Mouse (Mus musculus) midbrain, embryonic 11.5 days (tissue): ENCODE data around the gene Klhl29. TPM values are rescaled to one million over a fixed set of nuclear protein-coding genes. Genes with fewer than 3 reads are reported as not detected.

Source experiments
- ATAC-seq: fragments of 200-750 bp; cut with Nextera tagmentation; 2 replicates; pipeline ENCODE4 v1.8.0; 2017; ENCODE audit warnings: moderate TSS enrichment, moderate library complexity; ENCODE audit not compliant: low FRiP score
- DNase-seq: peaks from one replicate; pipeline ENCODE4 v3.0.0; 2015; ENCODE audit warnings: low spot score; ENCODE audit errors: missing footprints
- H3K27ac ChIP-seq: fragments of 300-500 bp; sonication (generic); 2 replicates; pipeline ENCODE4 v1.5.1; 2014; ENCODE audit warnings: low read depth, low read length
- H3K27me3 ChIP-seq: fragments of 300-500 bp; sonication (generic); 2 replicates; pipeline ENCODE4 v1.6.1; 2014; ENCODE audit warnings: mild to moderate bottlenecking, low read length, moderate library complexity, mixed read lengths; ENCODE audit not compliant: control insufficient read depth, insufficient read depth
- H3K36me3 ChIP-seq: fragments of 300-500 bp; sonication (generic); 2 replicates; pipeline ENCODE4 v1.6.1; 2014; ENCODE audit warnings: mild to moderate bottlenecking, low read length, moderate library complexity, mixed read lengths; ENCODE audit not compliant: control insufficient read depth, insufficient read depth
- H3K4me1 ChIP-seq: fragments of 300-500 bp; sonication (generic); 2 replicates; pipeline ENCODE4 v1.6.1; 2014; ENCODE audit warnings: low read length; ENCODE audit not compliant: control insufficient read depth, insufficient read depth
- H3K4me2 ChIP-seq: fragments of 300-500 bp; sonication (generic); 2 replicates; pipeline ENCODE4 v1.6.1; 2014; ENCODE audit warnings: mild to moderate bottlenecking, moderate library complexity
- H3K4me3 ChIP-seq: fragments of 300-500 bp; sonication (generic); 2 replicates; pipeline ENCODE4 v1.5.1; 2014; ENCODE audit warnings: low read depth, low read length
- H3K9ac ChIP-seq: fragments of 300-500 bp; sonication (generic); 2 replicates; pipeline ENCODE4 v1.6.1; 2014; ENCODE audit warnings: low read length
- H3K9me3 ChIP-seq: fragments of 300-500 bp; sonication (generic); 2 replicates; pipeline ENCODE4 v1.6.1; 2016; ENCODE audit warnings: low read length; ENCODE audit not compliant: control insufficient read depth
- WGBS: fragments of 180-500 bp; shearing (Covaris S2); extraction: QIAGEN DNeasy Blood & Tissue Kit; methylation state at CpG from one replicate; pipeline ENCODE4 v1.1.7; 2014; 5-methylcytosine and 5-hydroxymethylcytosine counted together
- polyA plus RNA-seq: library from polyadenylated mRNA; unstranded; fragments of >200 nt; fragmentation: Nextera tagmentation; extraction: Ambion mirVana; gene quantifications from 2 replicates; pipeline ENCODE4 v1.2.1, GENCODE M21; 2014

The Klhl29 gene
- polyA plus RNA-seq, 1 experiment from 2014 or later = 2.0 TPM

- no peak overlapping the region for H3K9ac ChIP-seq
- no peaks in the 10 kb centered on the region for H3K9me3 ChIP-seq
- DNase-seq = no peak
- no peak overlapping the region for H3K27ac ChIP-seq
- no peak overlapping the region for H3K4me3 ChIP-seq
- ATAC-seq = no peak
- 42% methylated on average over 13 of the region's 13 CpGs for WGBS
- no peak overlapping the region for H3K4me2 ChIP-seq
- H3K4me1 ChIP-seq = peaks cover 28% of the 10 kb centered on the region
- no peaks in the 10 kb centered on the region for H3K36me3 ChIP-seq
- H3K27me3 ChIP-seq = no peaks in the 10 kb centered on the region
Observed at GRCm38 (mm10) chr12:5213339-5214104, 162.0 kb downstream of the Klhl29 start.

DNA sequence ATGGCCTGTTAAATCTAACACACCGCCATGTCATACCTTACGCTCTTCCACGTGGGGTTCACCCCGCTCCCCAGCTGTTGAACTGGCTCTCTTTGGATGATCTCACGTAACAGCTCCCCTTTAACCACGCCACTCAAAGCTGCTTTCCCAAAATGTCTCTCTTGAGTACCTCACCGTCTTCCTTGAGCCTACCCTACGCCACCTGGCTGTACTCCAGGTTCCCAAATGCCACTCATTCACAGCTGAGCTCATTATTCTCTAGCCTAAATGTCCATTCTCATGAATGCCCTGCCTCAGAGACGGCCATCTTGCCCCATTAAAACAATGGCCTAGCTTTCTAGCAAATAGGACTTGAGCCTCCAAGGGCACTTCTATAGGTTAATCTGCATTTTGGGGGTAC, 163.6 kb downstream of the Klhl29 start:
- no peaks in the 10 kb centered on the region for H3K36me3 ChIP-seq
- H3K9me3 ChIP-seq = no peaks in the 10 kb centered on the region
- no peak overlapping the region for H3K4me2 ChIP-seq
- no peak overlapping the region for H3K4me3 ChIP-seq
- H3K27ac ChIP-seq = no peak overlapping the region
- ATAC-seq = no peak
- peaks cover 28% of the 10 kb centered on the region for H3K4me1 ChIP-seq
- WGBS = 88% methylated on average over 9 of the region's 9 CpGs
- H3K27me3 ChIP-seq = no peaks in the 10 kb centered on the region
- H3K9ac ChIP-seq = no peak overlapping the region
- DNase-seq = no peak

DNA sequence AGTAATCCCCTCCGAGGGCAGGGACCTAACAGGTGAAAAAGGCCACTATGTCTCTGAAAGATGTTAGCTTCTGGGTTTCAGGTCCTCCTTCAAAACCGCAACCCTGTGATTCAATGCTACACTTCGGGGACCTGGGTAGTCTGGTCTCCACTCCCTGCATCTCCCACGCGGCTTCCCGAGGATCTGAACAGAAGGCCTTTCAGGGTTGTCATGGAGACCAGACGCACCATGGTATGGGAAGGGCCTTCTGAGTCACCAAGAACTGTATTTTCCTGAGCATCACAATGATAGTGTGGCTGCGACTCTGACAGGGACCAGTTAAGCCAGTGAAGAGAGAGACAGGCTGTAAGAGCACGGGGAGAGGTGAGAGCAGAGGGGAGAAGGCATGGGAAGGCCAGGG, 164.7 kb downstream of the Klhl29 start:
- DNase-seq (no peak), ATAC-seq (0 out of 2 replicates have a peak, but pooled peaks have one; percentile 22)
- Histone ChIP-seq H3K4me3 (no peak overlapping the region), H3K4me1 (peaks cover 22% of the 10 kb centered on the region), H3K27me3 (no peaks in the 10 kb centered on the region), H3K27ac (no peak overlapping the region), H3K9ac (no peak overlapping the region), H3K4me2 (no peak overlapping the region), H3K9me3 (no peaks in the 10 kb centered on the region), H3K36me3 (no peaks in the 10 kb centered on the region)
- 47% methylated on average over 9 of the region's 9 CpGs for WGBS

GRCm38 (mm10) chr12:5207941-5208905, 167.3 kb downstream of the Klhl29 start:
- WGBS = 73% methylated on average over 17 of the region's 17 CpGs
- H3K4me3 ChIP-seq = no peak overlapping the region
- DNase-seq = no peak
- H3K27ac ChIP-seq = no peak overlapping the region
- no peaks in the 10 kb centered on the region for H3K36me3 ChIP-seq
- no peaks in the 10 kb centered on the region for H3K27me3 ChIP-seq
- peak; percentile 38; the same call in 1 of the 2 replicates for ATAC-seq
- no peak overlapping the region for H3K4me2 ChIP-seq
- H3K9ac ChIP-seq = no peak overlapping the region
- H3K9me3 ChIP-seq = no peaks in the 10 kb centered on the region
- H3K4me1 ChIP-seq = peaks cover 9% of the 10 kb centered on the region

GRCm38 (mm10) chr12:5207172-5207571, 168.3 kb downstream of the Klhl29 start:
- Histone ChIP-seq H3K4me3 (no peak overlapping the region), H3K9ac (no peak overlapping the region), H3K36me3 (no peaks in the 10 kb centered on the region), H3K4me1 (peaks cover 7% of the 10 kb centered on the region; the same call in 1 of the 2 replicates), H3K4me2 (no peak overlapping the region), H3K9me3 (no peaks in the 10 kb centered on the region), H3K27ac (no peak overlapping the region), H3K27me3 (no peaks in the 10 kb centered on the region)
- WGBS = 93% methylated on average over 4 of the region's 4 CpGs
- DNase-seq (no peak), ATAC-seq (no peak)

DNA sequence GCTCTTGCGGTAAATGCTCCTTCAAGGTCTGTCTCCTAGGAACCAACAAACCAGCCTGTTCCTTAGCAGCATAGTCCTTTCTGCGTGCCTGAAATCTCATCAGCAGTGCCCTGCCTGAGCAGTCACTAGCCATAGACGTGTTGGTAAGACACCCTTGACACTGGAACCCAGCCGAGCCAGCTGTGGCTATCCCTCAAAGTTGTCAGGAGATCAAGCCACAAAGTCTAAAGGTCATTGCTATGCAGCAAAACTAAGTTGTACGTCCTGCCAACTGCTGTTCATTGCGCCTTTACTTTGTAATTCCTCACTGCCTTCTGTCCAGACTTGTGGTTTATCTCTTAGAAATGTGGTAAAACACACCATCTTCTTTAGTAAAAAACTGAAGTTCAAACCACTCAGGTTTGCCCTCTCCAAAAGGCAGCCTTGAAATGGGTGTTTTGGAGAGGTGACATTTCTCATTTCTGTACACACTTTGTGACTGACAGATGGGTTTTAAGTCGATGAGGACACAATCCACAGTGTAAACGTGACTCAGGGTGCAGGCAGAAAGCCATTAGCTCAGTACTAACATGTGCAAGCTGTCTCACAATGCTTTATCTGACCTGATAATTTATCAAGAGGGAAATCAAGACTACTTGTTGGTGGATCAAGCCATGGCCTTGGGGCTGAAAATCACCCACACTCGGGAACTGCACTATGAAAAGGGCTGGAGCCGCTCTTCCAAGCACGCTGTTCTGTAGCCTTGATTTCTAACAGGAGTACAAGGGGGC, 171.2 kb downstream of the Klhl29 start:
- ATAC-seq (no peak), DNase-seq (no peak)
- Histone ChIP-seq H3K27ac (no peak overlapping the region), H3K9me3 (no peaks in the 10 kb centered on the region), H3K4me2 (no peak overlapping the region), H3K36me3 (no peaks in the 10 kb centered on the region), H3K4me3 (no peak overlapping the region), H3K27me3 (no peaks in the 10 kb centered on the region), H3K4me1 (no peaks in the 10 kb centered on the region), H3K9ac (no peak overlapping the region)
- 76% methylated on average over 11 of the region's 11 CpGs for WGBS

DNA sequence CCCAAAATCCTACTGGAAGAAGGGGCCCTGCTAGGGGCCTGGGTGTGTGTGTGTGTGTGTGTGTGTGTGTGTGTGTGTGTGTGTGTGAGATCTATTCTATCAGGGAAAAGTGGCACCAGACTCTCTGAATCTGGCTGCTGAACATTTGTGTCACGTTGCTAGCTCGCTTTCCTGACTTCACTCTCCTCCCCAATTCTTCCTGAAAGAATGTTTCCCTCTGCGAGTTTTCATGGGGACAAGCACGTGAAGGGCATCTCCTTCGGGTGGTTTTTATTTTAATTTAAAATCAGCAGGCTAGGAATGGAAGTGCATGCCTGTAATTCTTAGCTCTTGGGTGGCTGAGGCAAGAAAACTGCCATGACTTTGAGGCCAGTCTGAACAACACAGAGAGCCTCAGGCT, 172.1 kb downstream of the Klhl29 start:
- Histone ChIP-seq H3K4me2 (no peak overlapping the region), H3K9me3 (no peaks in the 10 kb centered on the region), H3K27ac (no peak overlapping the region), H3K4me3 (no peak overlapping the region), H3K4me1 (no peaks in the 10 kb centered on the region), H3K27me3 (no peaks in the 10 kb centered on the region), H3K9ac (no peak overlapping the region), H3K36me3 (no peaks in the 10 kb centered on the region)
- DNase-seq (no peak), ATAC-seq (no peak)
- WGBS = 77% methylated on average over 5 of the region's 5 CpGs

DNA sequence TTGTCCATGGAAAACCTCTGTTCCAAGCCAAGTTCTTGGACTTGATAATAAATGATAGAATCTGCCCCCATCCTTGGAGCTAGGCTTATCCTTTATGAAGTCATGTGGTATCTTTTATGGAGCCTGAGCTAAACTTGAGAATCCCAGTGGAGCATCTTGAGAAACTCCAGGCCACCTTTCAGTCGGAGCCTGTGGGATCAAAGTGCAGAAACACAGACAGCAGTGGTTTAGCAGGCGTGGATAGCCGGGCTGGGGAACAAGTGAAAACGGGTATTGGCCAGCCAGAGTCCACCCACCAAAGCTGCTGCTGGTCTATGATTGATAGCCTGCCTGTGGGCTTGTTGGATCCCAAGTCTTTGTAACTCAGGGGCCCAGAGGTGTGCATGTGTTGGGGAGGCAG, 177.2 kb downstream of the Klhl29 start:
- DNase-seq (no peak), ATAC-seq (no peak)
- H3K9me3 ChIP-seq = no peaks in the 10 kb centered on the region
- no peaks in the 10 kb centered on the region for H3K36me3 ChIP-seq
- H3K4me1 ChIP-seq = peaks cover 5% of the 10 kb centered on the region
- no peak overlapping the region for H3K4me3 ChIP-seq
- H3K9ac ChIP-seq = no peak overlapping the region
- WGBS = 81% methylated on average over 4 of the region's 4 CpGs
- H3K27ac ChIP-seq = no peak overlapping the region
- no peaks in the 10 kb centered on the region for H3K27me3 ChIP-seq
- H3K4me2 ChIP-seq = no peak overlapping the region
